Mouse (Mus musculus) heart, adult 2 months (tissue): Measurements from ENCODE around the gene Yaf2.

Source experiments
- CTCF ChIP-seq: fragments of 200-600 bp; IDR thresholded peaks from 2 replicates; pipeline ENCODE4 v1.8.1; 2022; ENCODE audit warnings: antibody characterized with exemption, mild to moderate bottlenecking, moderate library complexity
- EP300 ChIP-seq: fragments of 200-500 bp; IDR thresholded peaks from 2 replicates; pipeline ENCODE4 v1.6.1; 2011; ENCODE audit warnings: low read depth, low read length, control low read depth; ENCODE audit not compliant: insufficient read depth
- POLR2A ChIP-seq: fragments of 200-500 bp; IDR thresholded peaks from 2 replicates; pipeline ENCODE4 v1.6.1; 2011; ENCODE audit warnings: mild to moderate bottlenecking, low read depth, low read length, control low read depth; ENCODE audit not compliant: insufficient read depth

DNA sequence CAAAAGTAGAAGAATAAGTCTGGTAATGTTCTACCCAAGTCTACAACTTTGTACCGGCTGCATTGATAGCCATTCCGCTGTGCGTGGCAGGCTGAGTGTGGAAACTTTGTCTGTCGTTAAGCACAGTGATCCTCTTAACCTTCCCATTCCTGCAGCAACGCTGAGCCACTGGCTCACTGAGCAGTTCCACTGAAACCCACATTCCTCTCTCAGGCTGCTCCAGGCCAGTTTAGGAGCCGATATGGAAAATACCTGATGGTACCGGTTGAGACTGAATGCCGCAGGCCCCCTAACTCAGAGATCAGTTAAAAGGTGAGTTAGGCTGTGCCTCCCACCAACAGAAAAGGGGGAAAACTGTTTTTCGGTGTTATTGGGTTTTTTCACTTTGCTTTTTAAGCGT, 81.4 kb downstream of the Yaf2 start:
- no peak for TF ChIP-seq CTCF
- TF ChIP-seq POLR2A: no peak
- TF ChIP-seq EP300: no peak
